Mouse (Mus musculus): ENCODE measurements at regions not wholly inside any gene's neighbourhood (a gene's known extent, or its start where the extent isn't known, plus 50 kb on each side); places are given as distances from the start of the nearest gene placed in this dataset.

- 47% methylated on average over 5 of the region's 5 CpGs for WGBS
- H3K27me3 ChIP-seq: peaks cover 37% of the 10 kb centered on the region
- peak; percentile 88 for ATAC-seq (ENCODE audit: insufficient number of reproducible peaks, low FRiP score, low TSS enrichment, low read depth)
These were observed 153.6 kb upstream of the Pja1 start for GRCm38 (mm10) chrX:99624515-99625179.

DNA sequence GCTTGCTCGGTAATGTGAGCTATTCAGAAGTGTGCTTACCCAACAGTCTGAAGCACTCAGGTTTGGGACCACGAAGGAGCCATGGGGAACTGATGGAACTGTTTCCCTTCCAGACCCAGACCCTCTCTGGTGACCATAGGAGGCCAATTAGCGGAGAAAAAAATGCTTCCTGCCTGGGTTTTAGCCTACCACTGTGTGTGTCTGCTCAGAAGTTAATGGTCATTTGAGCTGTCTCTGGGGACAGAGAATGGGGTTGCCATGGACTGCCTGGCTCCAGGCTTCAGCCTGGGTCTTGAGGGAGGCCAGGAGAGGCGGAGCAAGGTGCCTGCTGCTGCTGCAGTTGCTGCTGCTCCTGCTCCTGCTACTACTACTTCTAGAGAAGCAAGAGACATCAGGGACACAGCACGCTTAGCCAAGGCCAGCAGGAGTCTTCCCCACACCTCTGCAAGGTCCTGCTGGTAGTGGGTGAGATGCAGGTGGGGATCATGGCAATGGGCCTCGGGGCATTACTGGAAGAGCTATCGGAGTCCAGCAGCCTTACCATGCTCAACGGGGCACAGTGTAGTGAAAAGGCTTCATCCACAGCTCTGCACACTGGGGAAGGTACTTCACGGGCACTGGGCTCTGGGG lies 141.2 kb upstream of the Pja1 start:
- no peak overlapping the region for H3K9ac ChIP-seq
- H3K27me3 ChIP-seq: peaks cover 41% of the 10 kb centered on the region
- H3K9me3 ChIP-seq: no peaks in the 10 kb centered on the region
- H3K36me3 ChIP-seq: no peaks in the 10 kb centered on the region
- no peak overlapping the region for H3K4me2 ChIP-seq
- WGBS: 57% methylated on average over 9 of the region's 9 CpGs
- no peak overlapping the region for H3K4me3 ChIP-seq
- no peak for ATAC-seq (ENCODE audit: insufficient number of reproducible peaks, low FRiP score, low TSS enrichment, low read depth)
- H3K4me1 ChIP-seq: no peaks in the 10 kb centered on the region
- H3K27ac ChIP-seq: no peak overlapping the region

More at GRCm38 (mm10) chrX:99624515-99625179, 153.6 kb upstream of the Pja1 start:
- H3K36me3 ChIP-seq: no peaks in the 10 kb centered on the region
- H3K27ac ChIP-seq: 0 out of 2 replicates have a peak overlapping the region, but pooled peaks have one; percentile 22
- H3K4me2 ChIP-seq: no peak overlapping the region
- no peak overlapping the region for H3K9ac ChIP-seq
- no peaks in the 10 kb centered on the region for H3K9me3 ChIP-seq
- 0 out of 2 replicates have a peak, but pooled peaks cover 4% of the 10 kb centered on the region for H3K4me1 ChIP-seq
- H3K4me3 ChIP-seq: no peak overlapping the region

GRCm38 (mm10) chrX:99610096-99610495 lies 139.0 kb upstream of the Pja1 start:
- Histone ChIP-seq H3K27ac (no peak overlapping the region), H3K4me1 (0 out of 2 replicates have a peak, but pooled peaks cover 4% of the 10 kb centered on the region), H3K9me3 (no peaks in the 10 kb centered on the region), H3K9ac (no peak overlapping the region), H3K27me3 (peaks cover 42% of the 10 kb centered on the region), H3K4me3 (no peak overlapping the region), H3K4me2 (no peak overlapping the region), H3K36me3 (no peaks in the 10 kb centered on the region)
- ATAC-seq (ENCODE audit: insufficient number of reproducible peaks, low FRiP score, low TSS enrichment, low read depth): no peak
- 82% methylated on average over 5 of the region's 5 CpGs for WGBS

DNA sequence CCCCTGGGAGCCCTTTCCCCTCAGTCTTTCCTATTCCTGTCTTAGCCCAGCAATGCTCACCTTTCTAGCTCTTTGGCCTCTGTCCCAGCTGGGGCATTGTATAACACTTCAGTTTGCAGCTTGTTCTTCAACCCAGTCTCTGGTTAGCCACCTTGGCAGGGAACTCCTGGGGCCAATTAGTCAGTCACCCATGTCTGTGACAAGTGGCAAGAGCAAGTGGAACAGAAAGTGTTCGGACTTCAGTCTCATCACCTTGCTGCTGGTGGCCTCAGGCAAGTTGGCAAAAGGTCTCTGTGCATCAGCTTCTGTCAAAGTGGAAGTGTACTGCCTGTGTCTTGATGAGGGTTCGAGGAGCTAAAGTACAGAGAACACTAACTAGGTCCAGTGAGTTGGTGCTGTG lies 138.5 kb upstream of the Pja1 start:
- Histone ChIP-seq H3K9me3 (no peaks in the 10 kb centered on the region), H3K9ac (no peak overlapping the region), H3K27ac (no peak overlapping the region), H3K4me1 (0 out of 2 replicates have a peak, but pooled peaks cover 5% of the 10 kb centered on the region), H3K36me3 (no peaks in the 10 kb centered on the region), H3K4me2 (no peak overlapping the region), H3K4me3 (no peak overlapping the region), H3K27me3 (peaks cover 47% of the 10 kb centered on the region)
- 73% methylated on average over 2 of the region's 2 CpGs for WGBS
- no peak for ATAC-seq (ENCODE audit: insufficient number of reproducible peaks, low FRiP score, low TSS enrichment, low read depth)

GRCm38 (mm10) chrX:99608284-99608692 lies 137.2 kb upstream of the Pja1 start:
- Histone ChIP-seq H3K9me3 (no peaks in the 10 kb centered on the region), H3K9ac (no peak overlapping the region), H3K27me3 (peaks cover 57% of the 10 kb centered on the region), H3K4me2 (no peak overlapping the region), H3K27ac (no peak overlapping the region), H3K36me3 (no peaks in the 10 kb centered on the region), H3K4me3 (no peak overlapping the region), H3K4me1 (0 out of 2 replicates have a peak, but pooled peaks cover 5% of the 10 kb centered on the region)
- ATAC-seq (ENCODE audit: insufficient number of reproducible peaks, low FRiP score, low TSS enrichment, low read depth): no peak
- 38% methylated on average over 2 of the region's 2 CpGs for WGBS

DNA sequence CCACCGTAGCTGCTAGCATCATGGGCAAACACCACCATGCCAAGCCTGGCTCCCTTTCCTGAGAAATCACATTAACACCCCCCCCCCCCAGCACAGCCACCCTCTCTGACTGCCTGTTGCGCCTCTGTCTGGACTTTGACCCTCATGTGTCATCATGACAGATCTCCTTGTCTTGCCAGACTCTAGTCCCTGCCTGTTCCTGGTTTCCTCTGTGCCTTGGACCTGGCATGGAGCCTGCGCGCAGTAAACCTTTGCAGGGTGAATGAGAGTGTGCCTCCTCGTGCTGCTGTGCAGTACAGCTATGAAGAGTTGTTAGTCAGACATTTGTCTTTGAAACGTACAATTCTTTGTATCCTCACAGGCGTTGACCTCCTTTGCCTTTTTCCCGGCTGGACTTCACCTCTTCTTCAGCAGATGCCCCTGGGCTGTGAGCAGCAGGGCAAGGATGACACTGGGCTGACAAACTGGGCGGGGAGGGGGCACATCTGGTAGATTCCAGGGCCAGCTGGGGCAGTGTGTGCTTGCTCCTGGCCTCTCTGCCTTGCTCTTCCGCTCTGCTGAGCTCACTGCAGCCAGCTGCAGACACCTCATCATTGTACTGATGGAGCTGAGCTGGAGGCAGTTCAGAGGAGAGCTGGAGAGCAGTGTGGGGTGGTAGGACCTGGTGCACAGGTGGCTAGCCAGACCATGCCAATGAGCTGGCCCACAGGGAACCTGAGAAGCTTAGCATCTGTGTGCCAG lies 134.2 kb upstream of the Pja1 start:
- Histone ChIP-seq H3K27me3 (peaks cover 55% of the 10 kb centered on the region), H3K9me3 (no peaks in the 10 kb centered on the region), H3K4me3 (no peak overlapping the region), H3K4me2 (no peak overlapping the region), H3K27ac (no peak overlapping the region), H3K4me1 (0 out of 2 replicates have a peak, but pooled peaks cover 5% of the 10 kb centered on the region), H3K36me3 (no peaks in the 10 kb centered on the region), H3K9ac (no peak overlapping the region)
- 55% methylated on average over 10 of the region's 10 CpGs for WGBS
- ATAC-seq (ENCODE audit: insufficient number of reproducible peaks, low FRiP score, low TSS enrichment, low read depth): no peak

DNA sequence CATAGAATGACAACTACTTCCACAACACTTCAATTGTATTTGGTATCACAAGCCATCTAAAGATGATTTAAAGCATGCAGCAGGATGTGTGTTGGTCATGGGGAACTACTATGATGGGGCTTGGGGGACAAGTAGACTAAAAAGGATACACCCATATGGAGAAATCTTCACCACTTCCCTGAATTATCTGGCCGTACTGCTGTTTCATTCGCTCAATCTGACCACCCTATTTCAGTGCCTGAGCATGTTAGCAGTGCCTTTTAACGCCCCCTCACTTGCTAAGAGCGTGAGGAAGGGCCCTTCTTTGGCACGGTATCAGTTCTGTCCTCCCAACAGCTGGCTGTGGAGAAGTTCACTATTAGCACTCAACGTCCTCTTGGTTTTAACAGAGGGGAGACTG lies 132.6 kb upstream of the Pja1 start:
- no peak for ATAC-seq (ENCODE audit: insufficient number of reproducible peaks, low FRiP score, low TSS enrichment, low read depth)
- Histone ChIP-seq H3K4me3 (no peak overlapping the region), H3K4me2 (no peak overlapping the region), H3K27me3 (peaks cover 48% of the 10 kb centered on the region), H3K4me1 (0 out of 2 replicates have a peak, but pooled peaks cover 5% of the 10 kb centered on the region), H3K9me3 (no peaks in the 10 kb centered on the region), H3K36me3 (no peaks in the 10 kb centered on the region), H3K27ac (no peak overlapping the region), H3K9ac (no peak overlapping the region)
- WGBS: 69% methylated on average over 6 of the region's 6 CpGs

DNA sequence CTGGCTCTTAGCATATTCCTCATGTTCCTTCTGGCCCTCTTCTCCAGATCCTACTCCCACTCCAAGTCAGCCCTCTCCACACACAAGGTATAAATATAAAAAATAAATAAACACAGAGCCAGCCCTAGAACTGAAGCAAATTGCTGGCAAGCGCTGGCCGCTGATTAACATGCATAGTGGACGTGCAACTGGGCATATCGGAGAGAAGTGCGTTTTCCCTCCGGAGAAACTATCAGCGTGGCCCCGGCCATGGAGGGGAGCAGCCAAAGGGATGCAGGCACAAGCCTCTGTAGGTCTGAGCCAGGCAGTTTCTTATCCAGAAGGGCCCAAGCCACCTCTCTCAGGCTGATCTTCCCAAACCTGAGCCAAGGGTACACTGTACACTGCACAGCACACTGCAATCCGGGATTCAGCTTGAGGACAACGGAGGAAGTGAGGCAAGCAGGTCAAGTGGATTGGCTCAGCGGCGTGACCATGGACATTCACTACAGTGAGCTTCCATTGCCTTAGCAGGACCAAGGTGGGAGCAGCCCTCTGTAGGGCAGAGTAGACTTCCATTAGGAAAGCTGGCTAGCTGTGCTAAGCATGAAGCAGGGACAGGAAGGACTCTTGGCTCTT lies 131.3 kb upstream of the Pja1 start:
- ATAC-seq (ENCODE audit: insufficient number of reproducible peaks, low FRiP score, low TSS enrichment, low read depth): no peak

GRCm38 (mm10) chrX:99595493-99595892 lies 124.4 kb upstream of the Pja1 start:
- H3K36me3 ChIP-seq: no peaks in the 10 kb centered on the region
- WGBS: 74% methylated on average over 6 of the region's 6 CpGs
- ATAC-seq (ENCODE audit: insufficient number of reproducible peaks, low FRiP score, low TSS enrichment, low read depth): no peak
- peaks cover 5% of the 10 kb centered on the region; the same call in 1 of the 2 replicates for H3K4me1 ChIP-seq
- H3K4me3 ChIP-seq: no peak overlapping the region
- peaks cover 45% of the 10 kb centered on the region for H3K27me3 ChIP-seq
- H3K4me2 ChIP-seq: no peak overlapping the region
- no peak overlapping the region for H3K9ac ChIP-seq
- no peak overlapping the region for H3K27ac ChIP-seq
- H3K9me3 ChIP-seq: no peaks in the 10 kb centered on the region

More for the DNA sequence above, 131.3 kb upstream of the Pja1 start:
- Histone ChIP-seq H3K9me3 (no peaks in the 10 kb centered on the region), H3K27ac (no peak overlapping the region), H3K4me1 (0 out of 2 replicates have a peak, but pooled peaks cover 5% of the 10 kb centered on the region), H3K4me2 (no peak overlapping the region), H3K9ac (no peak overlapping the region), H3K27me3 (peaks cover 39% of the 10 kb centered on the region), H3K4me3 (no peak overlapping the region), H3K36me3 (no peaks in the 10 kb centered on the region)
- 78% methylated on average over 12 of the region's 12 CpGs for WGBS

- H3K27me3 ChIP-seq: peaks cover 50% of the 10 kb centered on the region
- 36% methylated on average over 20 of the region's 28 CpGs for WGBS
- H3K36me3 ChIP-seq: no peaks in the 10 kb centered on the region
These were observed 122.9 kb upstream of the Pja1 start for GRCm38 (mm10) chrX:99593872-99594487.

GRCm38 (mm10) chrX:99592980-99593379 lies 121.9 kb upstream of the Pja1 start:
- ATAC-seq (ENCODE audit: insufficient number of reproducible peaks, low FRiP score, low TSS enrichment, low read depth): no peak
- Histone ChIP-seq H3K9ac (no peak overlapping the region), H3K4me3 (no peak overlapping the region), H3K9me3 (no peaks in the 10 kb centered on the region), H3K27ac (no peak overlapping the region), H3K27me3 (peaks cover 55% of the 10 kb centered on the region), H3K4me1 (peaks cover 5% of the 10 kb centered on the region; the same call in 1 of the 2 replicates), H3K36me3 (no peaks in the 10 kb centered on the region), H3K4me2 (no peak overlapping the region)
- 51% methylated on average over 11 of the region's 11 CpGs for WGBS

More at GRCm38 (mm10) chrX:99593872-99594487, 122.9 kb upstream of the Pja1 start:
- Histone ChIP-seq H3K4me3 (no peak overlapping the region), H3K27ac (no peak overlapping the region), H3K4me2 (no peak overlapping the region), H3K9me3 (no peaks in the 10 kb centered on the region), H3K4me1 (peaks cover 5% of the 10 kb centered on the region; the same call in 1 of the 2 replicates), H3K9ac (no peak overlapping the region)
- no peak for ATAC-seq (ENCODE audit: insufficient number of reproducible peaks, low FRiP score, low TSS enrichment, low read depth)
